Mouse (Mus musculus) erythroblast, embryonic 14.5 days (primary cell): ENCODE results near the gene Cd52.

Experiments used
- GATA1 ChIP-seq: IDR thresholded peaks from 2 replicates; pipeline ENCODE4 v1.6.1; 2012; ENCODE audit warnings: low read length, inconsistent platforms, mixed read lengths
- TAL1 ChIP-seq: IDR thresholded peaks from 3 replicates; pipeline ENCODE4 v1.6.1; 2012; ENCODE audit warnings: low read length, inconsistent platforms, mixed read lengths

- no peak for TF ChIP-seq GATA1
- no peak for TF ChIP-seq TAL1
Observed at GRCm38 (mm10) chr4:134100245-134100644, 5.4 kb upstream of the Cd52 start.
